Mouse (Mus musculus): ENCODE data around the gene Cabin1.
A peak's percentile ranks its signal among the peaks of the same experiment; 100 is the strongest.

Cabin1 gene

GRCm38 (mm10) chr10:75763682-75764518, at the start of gene Cabin1:
TSS of gene Cabin1 (minus strand) at chr10:75764341.
- DNase-seq (ENCODE audit: extremely low read depth, low read depth, low spot score) = peak; percentile 65

- DNase-seq (ENCODE audit: extremely low read depth, low read depth, low spot score) = no peak
These were observed 40.1 kb upstream of the Cabin1 start for GRCm38 (mm10) chr10:75804217-75804616.

- DNase-seq (ENCODE audit: extremely low read depth, low read depth, low spot score) = no peak
These were observed 34.1 kb upstream of the Cabin1 start, which contains the start of gene Gstt1 for GRCm38 (mm10) chr10:75798176-75798696. TSS of gene Gstt1 (minus strand) at chr10:75798584.

GRCm38 (mm10) chr10:75797619-75798175, 33.6 kb upstream of the Cabin1 start:
- no peak for DNase-seq (ENCODE audit: extremely low read depth, low read depth, low spot score)

GRCm38 (mm10) chr10:75796731-75797516, 32.8 kb upstream of the Cabin1 start:
- no peak for DNase-seq (ENCODE audit: extremely low read depth, low read depth, low spot score)

GRCm38 (mm10) chr10:75794880-75795279, 30.7 kb upstream of the Cabin1 start:
- DNase-seq (ENCODE audit: extremely low read depth, low read depth, low spot score) = no peak

GRCm38 (mm10) chr10:75790773-75791172, 26.6 kb upstream of the Cabin1 start:
- DNase-seq (ENCODE audit: extremely low read depth, low read depth, low spot score) = no peak

GRCm38 (mm10) chr10:75789841-75790240, 25.7 kb upstream of the Cabin1 start:
- no peak for DNase-seq (ENCODE audit: extremely low read depth, low read depth, low spot score)

GRCm38 (mm10) chr10:75789081-75789735, 25.1 kb upstream of the Cabin1 start:
- no peak for DNase-seq (ENCODE audit: extremely low read depth, low read depth, low spot score)

GRCm38 (mm10) chr10:75788277-75788676, 24.1 kb upstream of the Cabin1 start:
- no peak for DNase-seq (ENCODE audit: extremely low read depth, low read depth, low spot score)

GRCm38 (mm10) chr10:75785442-75785841, 21.3 kb upstream of the Cabin1 start:
- DNase-seq (ENCODE audit: extremely low read depth, low read depth, low spot score) = no peak

- peak; percentile 54 for DNase-seq (ENCODE audit: extremely low read depth, low read depth, low spot score)
These were observed 16.8 kb upstream of the Cabin1 start, which contains the start of the genes Gm20441 and Gstt3 for GRCm38 (mm10) chr10:75780769-75781578. TSS of gene Gm20441 (minus strand) at chr10:75780954. TSS of gene Gstt3 (minus strand) at chr10:75781414.

GRCm38 (mm10) chr10:75779206-75780174, 15.3 kb upstream of the Cabin1 start:
- peak; percentile 67 for DNase-seq (ENCODE audit: extremely low read depth, low read depth, low spot score)

GRCm38 (mm10) chr10:75777885-75778284, 13.7 kb upstream of the Cabin1 start:
- no peak for DNase-seq (ENCODE audit: extremely low read depth, low read depth, low spot score)

- DNase-seq (ENCODE audit: extremely low read depth, low read depth, low spot score) = no peak
These were observed 12.4 kb upstream of the Cabin1 start for GRCm38 (mm10) chr10:75776562-75776961.

- no peak for DNase-seq (ENCODE audit: extremely low read depth, low read depth, low spot score)
These were observed 10.4 kb upstream of the Cabin1 start for GRCm38 (mm10) chr10:75774587-75774986.

GRCm38 (mm10) chr10:75774102-75774501, 10.0 kb upstream of the Cabin1 start:
- no peak for DNase-seq (ENCODE audit: extremely low read depth, low read depth, low spot score)

- peak; percentile 67 for DNase-seq (ENCODE audit: extremely low read depth, low read depth, low spot score)
These were observed 8.9 kb upstream of the Cabin1 start, which contains the start of gene Ddt for GRCm38 (mm10) chr10:75772795-75773664. TSS of gene Ddt (minus strand) at chr10:75773414.

All from fat pad, adult 2 months (tissue).